28 mouse cellular contexts compared by ENCODE assay signal in the genomic region with DNA sequence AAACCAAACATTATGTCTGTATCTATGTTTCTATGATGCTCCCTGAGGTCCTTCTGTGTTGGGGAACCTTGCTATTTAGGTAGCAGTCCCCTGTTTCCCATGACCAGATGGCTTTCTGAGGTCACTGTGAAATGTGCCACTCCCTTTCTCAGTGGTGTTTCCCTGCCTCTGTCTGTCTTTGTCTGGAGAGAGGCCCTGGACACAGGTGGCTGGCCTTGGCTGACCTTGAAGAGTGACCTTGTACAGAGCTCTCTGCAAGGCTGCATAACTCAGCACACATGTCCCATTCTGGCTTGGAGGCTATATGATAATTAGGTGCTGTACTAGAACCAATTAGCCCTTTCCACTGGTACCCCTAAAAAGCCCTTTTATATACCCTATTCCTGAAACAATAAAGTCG. TPM values are rescaled to one million over a fixed set of nuclear protein-coding genes. Genes with fewer than 3 reads are reported as not detected.
DNase-seq lines count a peak whose midpoint lies in the region; ATAC-seq and TF ChIP-seq lines count a peak whose summit lies in the region.
"Had no signal": no experiment of that assay in that cellular context is flagged by ENCODE, and none has a peak within 500 bp of the region (broad histone marks: within the 10 kb centered on the region; RNA-seq: fewer than 3 reads in every experiment).

No protein-coding gene starts in this region.

- no peak for TF ChIP-seq POLR2A in ES-Bruce4 (IDR thresholded peaks at IDR 0.05; ENCODE audit: insufficient read depth, low read length)
- TF ChIP-seq POLR2A in thymus, adult 2 months (IDR thresholded peaks at IDR 0.05; ENCODE audit: control insufficient read depth, extremely low read depth, insufficient read depth, low read length, poor library complexity): no peak

- H3K4me3 ChIP-seq in forebrain, embryonic 10.5 days: no peak overlapping the region
- no peak overlapping the region for H3K4me3 ChIP-seq in forebrain, embryonic 12.5 days (replicated peaks)
- no peak overlapping the region for H3K4me3 ChIP-seq in kidney, embryonic 16.5 days (ENCODE audit: low read length)
- no peak overlapping the region for H3K4me3 ChIP-seq in ES-Bruce4 (ENCODE audit: low read depth, low read length)
- H3K4me3 ChIP-seq in thymus, adult 2 months (ENCODE audit: control insufficient read depth, insufficient read depth, low read length): no peak overlapping the region
- H3K4me3 ChIP-seq: embryonic facial prominence, embryonic 15.5 days; heart, embryonic 13.5 days; intestine, embryonic 15.5 days; layer of hippocampus, adult 2 months; limb, embryonic 15.5 days; liver, embryonic 15.5 days; midbrain, embryonic 15.5 days; neural tube, embryonic 15.5 days had no signal

- no peak for TF ChIP-seq CTCF in ES-Bruce4 (IDR thresholded peaks at IDR 0.05; ENCODE audit: low read depth, low read length)
- no peak for TF ChIP-seq CTCF in thymus, adult 2 months (IDR thresholded peaks at IDR 0.05; ENCODE audit: borderline replicate concordance, control insufficient read depth, extremely low read depth, insufficient read depth, low read length, poor library complexity)

- DNase-seq in forebrain, embryonic 10.5 days (ENCODE audit: extremely low spot score, low spot score): peak; percentile 19
- DNase-seq in kidney, adult 8-10 months: no peak
- DNase-seq in ZHBTc4 (ENCODE audit: low read depth, low spot score): peak; percentile 49
- no peak for DNase-seq in thymus, adult 2 months
- no peak for DNase-seq in layer of hippocampus, adult 9-10 months (ENCODE audit: low spot score)
- DNase-seq: adrenal gland, postnatal 10 days; cerebellum, adult 8-10 months; cerebellum, postnatal 25 days; lung, embryonic 14.5 days; lung, postnatal 14 days; thymus, adult 18-20 months; thymus, postnatal 36 days had no signal

- no peak overlapping the region for H3K27ac ChIP-seq in forebrain, embryonic 10.5 days
- H3K27ac ChIP-seq in forebrain, embryonic 12.5 days: no peak overlapping the region
- H3K27ac ChIP-seq in kidney, embryonic 16.5 days (ENCODE audit: low read length): no peak overlapping the region
- no peak overlapping the region for H3K27ac ChIP-seq in ES-Bruce4 (ENCODE audit: insufficient read depth, low read length)
- H3K27ac ChIP-seq in thymus, adult 2 months (ENCODE audit: control insufficient read depth, insufficient read depth, low read length): no peak overlapping the region
- H3K27ac ChIP-seq: embryonic facial prominence, embryonic 15.5 days; heart, embryonic 13.5 days; hindbrain, postnatal 0 days; intestine, embryonic 15.5 days; layer of hippocampus, adult 2 months; limb, embryonic 15.5 days; liver, embryonic 15.5 days; midbrain, embryonic 15.5 days; neural tube, embryonic 15.5 days; stomach, postnatal 0 days had no signal

- no peak for ATAC-seq in forebrain, embryonic 12.5 days (ENCODE audit: low FRiP score)
- ATAC-seq in kidney, embryonic 16.5 days (ENCODE audit: low FRiP score, low TSS enrichment): 0 out of 2 replicates have a peak, but pooled peaks have one; percentile 65
- ATAC-seq: forebrain, embryonic 14.5 days; hindbrain, postnatal 0 days; intestine, embryonic 15.5 days; midbrain, embryonic 15.5 days had no signal

- H3K4me1 ChIP-seq in forebrain, embryonic 10.5 days: peaks cover 12% of the 10 kb centered on the region
- peaks cover 3% of the 10 kb centered on the region; the same call in 1 of the 2 replicates for H3K4me1 ChIP-seq in forebrain, embryonic 12.5 days
- peaks cover 7% of the 10 kb centered on the region; the same call in 1 of the 2 replicates for H3K4me1 ChIP-seq in kidney, embryonic 16.5 days (ENCODE audit: insufficient read depth, low read length)
- no peaks in the 10 kb centered on the region for H3K4me1 ChIP-seq in ES-Bruce4 (ENCODE audit: control insufficient read depth, insufficient read depth, low read length)
- no peaks in the 10 kb centered on the region for H3K4me1 ChIP-seq in thymus, adult 2 months (replicated peaks; ENCODE audit: control insufficient read depth, insufficient read depth, low read length)
- H3K4me1 ChIP-seq: embryonic facial prominence, embryonic 15.5 days; intestine, embryonic 15.5 days; limb, embryonic 15.5 days; liver, embryonic 15.5 days; midbrain, embryonic 15.5 days; neural tube, embryonic 15.5 days had no signal

- no peaks in the 10 kb centered on the region for H3K27me3 ChIP-seq in forebrain, embryonic 10.5 days (ENCODE audit: poor library complexity, severe bottlenecking)
- no peaks in the 10 kb centered on the region for H3K27me3 ChIP-seq in forebrain, embryonic 12.5 days
- H3K27me3 ChIP-seq in kidney, embryonic 16.5 days (ENCODE audit: insufficient read depth, low read length): no peaks in the 10 kb centered on the region
- H3K27me3 ChIP-seq in ES-Bruce4 (ENCODE audit: control insufficient read depth, insufficient read depth, low read length, poor library complexity, severe bottlenecking): no peaks in the 10 kb centered on the region
- H3K27me3 ChIP-seq in thymus, adult 2 months (ENCODE audit: control insufficient read depth, insufficient read depth, low read length): no peaks in the 10 kb centered on the region
- H3K27me3 ChIP-seq: embryonic facial prominence, embryonic 15.5 days; heart, embryonic 13.5 days; intestine, embryonic 15.5 days; limb, embryonic 15.5 days; liver, embryonic 15.5 days; midbrain, embryonic 15.5 days; neural tube, embryonic 15.5 days had no signal

- H3K4me2 ChIP-seq in forebrain, embryonic 12.5 days: no peak overlapping the region
- H3K4me2 ChIP-seq in kidney, embryonic 16.5 days (replicated peaks; ENCODE audit: low read depth, low read length): no peak overlapping the region
- H3K4me2 ChIP-seq: embryonic facial prominence, embryonic 15.5 days; heart, embryonic 13.5 days; intestine, embryonic 15.5 days; limb, embryonic 15.5 days; liver, embryonic 15.5 days; lung, embryonic 14.5 days; midbrain, embryonic 15.5 days; neural tube, embryonic 15.5 days had no signal

- no peaks in the 10 kb centered on the region for H3K36me3 ChIP-seq in forebrain, embryonic 10.5 days (replicated peaks)
- H3K36me3 ChIP-seq in forebrain, embryonic 12.5 days (replicated peaks): no peaks in the 10 kb centered on the region
- no peaks in the 10 kb centered on the region for H3K36me3 ChIP-seq in kidney, embryonic 16.5 days (ENCODE audit: insufficient read depth, low read length)
- no peaks in the 10 kb centered on the region for H3K36me3 ChIP-seq in ES-Bruce4 (ENCODE audit: control insufficient read depth, insufficient read depth, low read length, poor library complexity, severe bottlenecking)
- no peaks in the 10 kb centered on the region for H3K36me3 ChIP-seq in thymus, adult 2 months (ENCODE audit: control insufficient read depth, insufficient read depth, low read length)
- H3K36me3 ChIP-seq: embryonic facial prominence, embryonic 15.5 days; heart, embryonic 13.5 days; intestine, embryonic 15.5 days; limb, embryonic 15.5 days; liver, embryonic 15.5 days; midbrain, embryonic 15.5 days; neural tube, embryonic 15.5 days had no signal

- H3K9ac ChIP-seq in forebrain, embryonic 12.5 days: no peak overlapping the region
- no peak overlapping the region for H3K9ac ChIP-seq in kidney, embryonic 16.5 days (replicated peaks; ENCODE audit: low read length)
- no peak overlapping the region for H3K9ac ChIP-seq in ES-Bruce4 (ENCODE audit: low read depth, poor library complexity, severe bottlenecking)
- H3K9ac ChIP-seq: embryonic facial prominence, embryonic 15.5 days; heart, embryonic 13.5 days; intestine, embryonic 15.5 days; limb, embryonic 15.5 days; liver, embryonic 15.5 days; lung, embryonic 14.5 days; midbrain, embryonic 15.5 days; neural tube, embryonic 15.5 days had no signal

- peak; percentile 66; the same call in 1 of the 2 replicates for TF ChIP-seq EP300 in ES-Bruce4 (IDR thresholded peaks at IDR 0.05; ENCODE audit: insufficient read depth, low read depth, low read length)

- WGBS in forebrain, embryonic 10.5 days: 61% methylated on average over 1 of the region's 1 CpGs
- WGBS in forebrain, embryonic 12.5 days: 32% methylated on average over 1 of the region's 1 CpGs
- WGBS in kidney, embryonic 16.5 days: 38% methylated on average over 1 of the region's 1 CpGs
- WGBS in thymus, adult 2 months: 54% methylated on average over 1 of the region's 1 CpGs

- H3K9me3 ChIP-seq in forebrain, embryonic 10.5 days: no peaks in the 10 kb centered on the region
- H3K9me3 ChIP-seq in forebrain, embryonic 12.5 days: no peaks in the 10 kb centered on the region
- no peaks in the 10 kb centered on the region for H3K9me3 ChIP-seq in kidney, embryonic 16.5 days (ENCODE audit: low read length)
- no peaks in the 10 kb centered on the region for H3K9me3 ChIP-seq in ES-Bruce4 (replicated peaks; ENCODE audit: control insufficient read depth, insufficient read depth, low read length, poor library complexity, severe bottlenecking)
- H3K9me3 ChIP-seq: embryonic facial prominence, embryonic 15.5 days; heart, embryonic 13.5 days; intestine, embryonic 15.5 days; limb, embryonic 15.5 days; liver, embryonic 15.5 days; midbrain, embryonic 15.5 days; neural tube, embryonic 15.5 days had no signal

RNA-seq across cellular contexts. Expression of gene Ces1d, which starts 21.0 kb away (rescaled TPM):
- 0.62 and 1.0 TPM in 2 replicates for polyA plus RNA-seq in forebrain, embryonic 10.5 days (2016; fragmentation: Nextera tagmentation; extraction: Ambion mirVana)
- 0.15 and 0.79 TPM in 2 replicates for polyA plus RNA-seq in forebrain, embryonic 12.5 days (2016; fragmentation: Nextera tagmentation; extraction: Ambion mirVana)
- 0.22 and 2.4 TPM in 2 replicates for polyA plus RNA-seq in kidney, embryonic 16.5 days (2015; fragmentation: Nextera tagmentation; extraction: Ambion mirVana)
- polyA plus RNA-seq in ES-Bruce4 (2011; ENCODE audit: insufficient read depth, insufficient read length, low read depth, missing spikeins): not detected in 2 replicates
- 94.3 and 110 TPM in 2 replicates for polyA plus RNA-seq in thymus, adult 2 months (2012; rRNA removed)
- polyA plus RNA-seq: forebrain, embryonic 14.5 days; hindbrain, embryonic 11.5 days had no signal

RNA-seq across cellular contexts. Expression of gene Ces1c, which starts 45.5 kb away (rescaled TPM):
- not detected in 2 replicates for polyA plus RNA-seq in forebrain, embryonic 10.5 days (2016; fragmentation: Nextera tagmentation; extraction: Ambion mirVana)
- polyA plus RNA-seq in forebrain, embryonic 12.5 days (2016; fragmentation: Nextera tagmentation; extraction: Ambion mirVana): not detected in 2 replicates
- 0.09 TPM in 1 of 2 replicates, not detected in the other for polyA plus RNA-seq in kidney, embryonic 16.5 days (2015; fragmentation: Nextera tagmentation; extraction: Ambion mirVana)
- not detected in 2 replicates for polyA plus RNA-seq in ES-Bruce4 (2011; ENCODE audit: insufficient read depth, insufficient read length, low read depth, missing spikeins)
- polyA plus RNA-seq in thymus, adult 2 months (2012; rRNA removed): 0.27 and 3.4 TPM in 2 replicates
- polyA plus RNA-seq: embryonic facial prominence, embryonic 15.5 days; forebrain, embryonic 14.5 days; heart, embryonic 13.5 days; hindbrain, embryonic 11.5 days; hindbrain, postnatal 0 days; limb, embryonic 15.5 days; lung, embryonic 14.5 days; midbrain, embryonic 15.5 days; neural tube, embryonic 15.5 days had no signal

RNA-seq across cellular contexts. Expression of gene Ces1e, which starts 52.8 kb away (rescaled TPM):
- not detected in 2 replicates for polyA plus RNA-seq in forebrain, embryonic 10.5 days (2016; fragmentation: Nextera tagmentation; extraction: Ambion mirVana)
- polyA plus RNA-seq in forebrain, embryonic 12.5 days (2016; fragmentation: Nextera tagmentation; extraction: Ambion mirVana): not detected in 2 replicates
- polyA plus RNA-seq in kidney, embryonic 16.5 days (2015; fragmentation: Nextera tagmentation; extraction: Ambion mirVana): 0.21 and 0.51 TPM in 2 replicates
- polyA plus RNA-seq in ES-Bruce4 (2011; ENCODE audit: insufficient read depth, insufficient read length, low read depth, missing spikeins): not detected in 2 replicates
- polyA plus RNA-seq in thymus, adult 2 months (2012; rRNA removed): 0.19 and 0.27 TPM in 2 replicates
- polyA plus RNA-seq: forebrain, embryonic 14.5 days; frontal cortex, adult 2 months; heart, embryonic 13.5 days; hindbrain, embryonic 11.5 days; hindbrain, postnatal 0 days; limb, embryonic 15.5 days; midbrain, embryonic 15.5 days; neural tube, embryonic 15.5 days had no signal

Comparison
In these comparisons a context has a peak if more than half of its experiments do, and no peak if none do; other contexts are left out.
1. DNase-seq: peak in forebrain, embryonic 10.5 days (single experiment) and ZHBTc4 (single experiment); none in kidney, adult 8-10 months (0 of 2), thymus, adult 2 months (single experiment) and layer of hippocampus, adult 9-10 months (single experiment).
2. RNA of gene Ces1d, which starts 21.0 kb away (polyA plus RNA-seq): 94.3 to 110 TPM in thymus, adult 2 months; 0.22 to 2.4 TPM in kidney, embryonic 16.5 days, 0.62 to 1.0 TPM in forebrain, embryonic 10.5 days, 0.15 to 0.79 TPM in forebrain, embryonic 12.5 days and not detected in ES-Bruce4; every median in the first group is over 10 times any median in the second.